Mouse (Mus musculus) brain, embryonic 14.5 days (tissue): ENCODE results near the gene Prex1.

Experiments
- CTCF ChIP-seq: fragments of 200-500 bp; IDR thresholded peaks from 2 replicates; pipeline ENCODE4 v1.5.1; 2012; ENCODE audit warnings: inconsistent platforms, mild to moderate bottlenecking, moderate library complexity, borderline replicate concordance; ENCODE audit not compliant: insufficient read depth, insufficient read length; ENCODE audit errors: extremely low read depth
- POLR2A ChIP-seq: fragments of 200-500 bp; IDR thresholded peaks from 2 replicates; pipeline ENCODE4 v1.6.1; 2012; ENCODE audit warnings: mild to moderate bottlenecking, inconsistent platforms, borderline replicate concordance; ENCODE audit not compliant: poor library complexity, insufficient read depth, insufficient read length, severe bottlenecking; ENCODE audit errors: extremely low read depth

- TF ChIP-seq POLR2A: no peak
- TF ChIP-seq CTCF: no peak
Measured at GRCm38 (mm10) chr2:166699552-166699951, 14.1 kb downstream of the Prex1 start.
